Mouse (Mus musculus): ENCODE data around the gene Olfr543. TPM values are rescaled to one million over a fixed set of nuclear protein-coding genes. Genes with fewer than 3 reads are reported as not detected.
"Not testable (repeated sequence)": the region's sequence is repeated elsewhere in the genome, so short reads cannot be mapped to it uniquely, and the experiment has no call there.

The Olfr543 gene
- polyA plus RNA-seq, 1 experiment from 2014 or later, result not detected

DNA sequence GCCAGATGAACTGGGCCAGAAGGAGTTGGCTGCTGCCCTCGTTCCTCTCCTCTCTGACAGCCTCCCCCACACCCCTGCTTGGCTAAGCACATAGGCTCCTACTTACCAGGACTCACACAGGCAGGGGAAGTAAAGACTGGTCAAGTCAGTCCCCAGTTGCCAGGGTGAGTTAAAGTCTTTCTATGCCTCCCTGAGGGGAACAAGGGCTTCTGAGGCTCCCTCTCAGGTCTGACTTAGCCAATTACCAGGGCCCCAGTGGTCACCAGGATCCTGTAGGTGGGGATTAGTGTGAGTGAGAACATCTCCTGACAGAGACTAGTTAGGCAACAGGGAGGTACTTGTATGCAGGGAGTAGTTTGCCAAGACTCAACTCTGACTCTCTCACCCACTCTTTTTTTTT, 6.7 kb upstream of the Olfr543 start, which contains the start of gene Olfr544:
Gene Olfr544, minus strand, starts transcription at position 153 of the 400 bp plus-strand sequence.
- Histone ChIP-seq H3K9me3 (ENCODE audit: low read length) (no peaks in the 10 kb centered on the region), H3K27ac (ENCODE audit: low read length) (no peak within 1 kb of the TSS), H3K4me3 (ENCODE audit: low read depth, low read length) (no peak within 1 kb of the TSS), H3K9ac (replicated peaks; ENCODE audit: low read depth) (no peak within 1 kb of the TSS), H3K36me3 (ENCODE audit: insufficient read depth, low read length) (no peaks in the 10 kb centered on the region), H3K4me1 (ENCODE audit: insufficient read depth, low read depth, low read length) (no peaks in the 10 kb centered on the region), H3K4me2 (replicated peaks; ENCODE audit: low read depth, low read length) (no peak within 1 kb of the TSS), H3K27me3 (replicated peaks; ENCODE audit: insufficient read depth, low read length) (no peaks in the 10 kb centered on the region)
- TF ChIP-seq CTCF (IDR thresholded peaks at IDR 0.05) (no peak), EP300 (IDR thresholded peaks at IDR 0.05) (no peak)
- no peak for DNase-seq (ENCODE audit: low spot score)
- WGBS, result 67% methylated on average over 1 of the region's 1 CpGs
- no peak for ATAC-seq

DNA sequence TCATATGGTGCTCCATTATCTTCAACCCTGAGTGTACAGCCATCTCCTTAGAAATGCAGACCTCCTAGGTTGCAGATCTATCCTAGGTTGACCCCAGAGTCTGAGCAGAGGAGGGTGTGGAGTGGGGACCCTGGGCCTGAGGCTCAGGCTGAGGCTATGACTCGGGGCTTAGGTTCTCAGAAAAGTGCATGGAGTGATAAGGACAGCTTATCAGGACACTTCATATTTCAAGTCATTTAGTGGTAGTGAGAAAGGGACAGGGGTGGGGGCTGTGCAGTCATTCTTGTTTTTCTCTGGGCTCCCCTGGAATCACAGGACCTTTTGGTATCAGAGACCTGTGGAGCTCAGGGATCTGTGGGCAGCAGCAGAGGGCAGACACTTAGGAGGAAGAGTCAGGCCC, 4.6 kb upstream of the Olfr543 start:
- Histone ChIP-seq H3K4me1 (ENCODE audit: insufficient read depth, low read depth, low read length) (peaks cover 3% of the 10 kb centered on the region; the same call in 1 of the 2 replicates), H3K9ac (replicated peaks; ENCODE audit: low read depth) (no peak overlapping the region), H3K9me3 (ENCODE audit: low read length) (no peaks in the 10 kb centered on the region), H3K4me3 (ENCODE audit: low read depth, low read length) (no peak overlapping the region), H3K27ac (ENCODE audit: low read length) (no peak overlapping the region), H3K4me2 (replicated peaks; ENCODE audit: low read depth, low read length) (no peak overlapping the region), H3K27me3 (replicated peaks; ENCODE audit: insufficient read depth, low read length) (no peaks in the 10 kb centered on the region), H3K36me3 (ENCODE audit: insufficient read depth, low read length) (no peaks in the 10 kb centered on the region)
- no peak for TF ChIP-seq CTCF (IDR thresholded peaks at IDR 0.05)
- TF ChIP-seq EP300 (IDR thresholded peaks at IDR 0.05), result no peak
- no peak for DNase-seq (ENCODE audit: low spot score)
- WGBS, result 29% methylated on average over 1 of the region's 1 CpGs
- no peak for ATAC-seq

DNA sequence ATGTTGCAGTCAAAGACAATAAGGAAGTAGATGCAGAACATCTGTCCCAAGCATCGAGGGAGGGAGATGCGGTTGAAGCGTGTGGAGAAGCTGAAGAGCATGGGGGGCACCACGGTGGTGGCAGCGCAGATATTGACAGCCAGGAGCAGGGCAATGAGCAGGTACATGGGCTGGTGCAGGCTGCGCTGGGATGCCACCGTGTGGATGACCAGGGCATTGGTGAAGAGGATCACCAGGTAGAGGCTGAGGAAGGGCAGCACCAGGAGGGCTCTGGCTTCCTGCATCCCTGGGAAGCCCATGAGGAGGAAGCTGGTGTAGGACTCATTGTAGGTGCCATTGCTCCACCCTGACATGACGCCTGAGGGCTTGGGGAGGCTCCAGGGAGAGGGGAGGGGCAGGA, 3.3 kb upstream of the Olfr543 start:
- not testable (repeated sequence) for H3K27ac ChIP-seq (ENCODE audit: low read length); H3K9me3 ChIP-seq (ENCODE audit: low read length); H3K27me3 ChIP-seq (replicated peaks; ENCODE audit: insufficient read depth, low read length); H3K4me2 ChIP-seq (replicated peaks; ENCODE audit: low read depth, low read length); ATAC-seq; H3K36me3 ChIP-seq (ENCODE audit: insufficient read depth, low read length); H3K4me1 ChIP-seq (ENCODE audit: insufficient read depth, low read depth, low read length); H3K4me3 ChIP-seq (ENCODE audit: low read depth, low read length); H3K9ac ChIP-seq (replicated peaks; ENCODE audit: low read depth); DNase-seq (ENCODE audit: low spot score)
- WGBS, result 71% methylated on average over 6 of the region's 8 CpGs

DNA sequence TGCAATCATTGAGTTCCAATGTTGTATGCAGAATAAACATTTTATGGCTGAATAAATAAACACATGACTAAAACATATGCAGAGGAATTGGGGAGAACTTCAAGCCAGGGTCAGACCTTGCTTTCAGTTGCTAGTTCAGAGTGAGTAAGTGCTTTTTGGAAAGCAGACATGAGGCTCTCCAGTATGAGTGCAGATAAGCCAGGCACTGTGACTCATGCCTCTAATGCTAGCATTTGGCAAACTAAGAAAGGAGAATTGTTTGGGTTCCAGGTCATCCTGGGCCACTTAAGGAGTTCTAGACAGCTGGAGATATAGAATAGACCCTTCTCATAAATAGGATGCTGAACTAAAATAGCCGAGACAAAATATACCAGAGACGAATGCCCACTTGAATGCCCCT, 2.2 kb upstream of the Olfr543 start:
- no peaks in the 10 kb centered on the region for H3K9me3 ChIP-seq (ENCODE audit: low read length)
- 43% methylated on average over 2 of the region's 2 CpGs for WGBS
- no peak overlapping the region for H3K9ac ChIP-seq (replicated peaks; ENCODE audit: low read depth)
- H3K36me3 ChIP-seq (ENCODE audit: insufficient read depth, low read length), result no peaks in the 10 kb centered on the region
- DNase-seq (ENCODE audit: low spot score), result peak; percentile 43
- peaks cover 11% of the 10 kb centered on the region for H3K4me1 ChIP-seq (ENCODE audit: insufficient read depth, low read depth, low read length)
- H3K27me3 ChIP-seq (replicated peaks; ENCODE audit: insufficient read depth, low read length), result no peaks in the 10 kb centered on the region
- no peak overlapping the region for H3K27ac ChIP-seq (ENCODE audit: low read length)
- ATAC-seq, result peak; percentile 70
- TF ChIP-seq CTCF (IDR thresholded peaks at IDR 0.05), result no peak
- TF ChIP-seq EP300 (IDR thresholded peaks at IDR 0.05), result peak; percentile 65; the same call in 1 of the 2 replicates
- H3K4me2 ChIP-seq (replicated peaks; ENCODE audit: low read depth, low read length), result no peak overlapping the region
- H3K4me3 ChIP-seq (ENCODE audit: low read depth, low read length), result no peak overlapping the region

DNA sequence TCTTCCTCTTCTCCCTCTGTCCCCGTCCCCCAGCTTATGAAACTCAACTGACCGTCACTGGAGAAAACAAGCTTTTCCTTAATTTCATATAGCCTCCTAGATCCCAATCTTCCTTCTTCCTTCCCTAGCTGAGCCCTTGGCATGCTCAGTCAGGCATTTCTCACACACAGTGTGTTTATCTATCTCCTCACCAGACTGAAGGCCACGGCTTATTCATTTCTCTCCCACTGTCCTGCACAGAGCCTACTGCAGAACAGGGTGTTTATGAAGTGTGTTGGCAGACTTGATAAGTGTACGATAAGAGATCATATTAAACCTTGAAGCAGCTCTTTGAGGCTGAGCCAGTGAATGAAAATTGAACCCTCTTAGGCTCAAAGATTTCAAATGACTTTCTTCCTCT, 658 bp downstream of the Olfr543 start:
- H3K4me2 ChIP-seq (replicated peaks; ENCODE audit: low read depth, low read length), result no peak overlapping the region
- H3K27ac ChIP-seq (ENCODE audit: low read length), result no peak overlapping the region
- H3K4me3 ChIP-seq (ENCODE audit: low read depth, low read length), result no peak overlapping the region
- peaks cover 11% of the 10 kb centered on the region for H3K4me1 ChIP-seq (ENCODE audit: insufficient read depth, low read depth, low read length)
- 22% methylated on average over 4 of the region's 4 CpGs for WGBS
- no peak overlapping the region for H3K9ac ChIP-seq (replicated peaks; ENCODE audit: low read depth)
- H3K9me3 ChIP-seq (ENCODE audit: low read length), result no peaks in the 10 kb centered on the region
- no peaks in the 10 kb centered on the region for H3K27me3 ChIP-seq (replicated peaks; ENCODE audit: insufficient read depth, low read length)
- DNase-seq (ENCODE audit: low spot score) (peak; percentile 15), ATAC-seq (peak; percentile 20; the same call in 1 of the 2 replicates)
- TF ChIP-seq EP300 (IDR thresholded peaks at IDR 0.05) (no peak), CTCF (IDR thresholded peaks at IDR 0.05) (no peak)
- H3K36me3 ChIP-seq (ENCODE audit: insufficient read depth, low read length), result no peaks in the 10 kb centered on the region

DNA sequence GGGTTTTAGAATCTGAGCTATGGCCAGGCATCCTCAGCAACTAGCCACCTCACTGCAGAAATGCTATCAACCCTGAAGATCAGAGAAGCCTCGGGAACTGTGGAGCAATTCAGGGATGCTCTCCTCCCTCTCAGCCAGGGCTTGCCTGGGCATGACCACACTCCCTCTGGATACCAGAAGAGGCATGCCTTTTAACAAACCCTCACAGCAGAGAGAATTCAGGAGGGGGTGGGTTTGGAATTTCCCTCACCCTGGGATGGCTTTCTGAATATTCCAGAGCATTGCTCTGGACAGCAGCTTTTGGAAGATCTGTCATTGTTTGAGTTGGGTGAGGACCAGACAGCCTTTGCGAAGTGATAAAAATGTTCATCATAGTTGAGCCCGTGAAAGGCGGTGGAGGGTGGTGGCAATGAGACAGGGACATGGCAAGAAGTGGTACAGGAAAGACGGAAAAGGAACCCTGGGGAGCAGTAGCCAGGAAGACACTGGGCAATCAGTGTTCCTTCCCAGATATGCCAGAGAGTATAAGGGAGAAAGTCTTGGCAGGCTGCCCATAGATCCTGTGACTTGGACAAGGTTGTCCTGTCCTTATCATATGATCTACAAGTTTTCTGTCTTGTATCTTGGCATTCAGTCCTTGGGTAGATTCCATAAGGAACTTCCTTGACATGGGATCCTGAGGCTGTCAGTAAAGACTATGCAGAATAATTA, 2.0 kb downstream of the Olfr543 start:
- no peak overlapping the region for H3K9ac ChIP-seq (replicated peaks; ENCODE audit: low read depth)
- WGBS, result 33% methylated on average over 5 of the region's 5 CpGs
- H3K4me1 ChIP-seq (ENCODE audit: insufficient read depth, low read depth, low read length), result peaks cover 11% of the 10 kb centered on the region
- ATAC-seq (peak; percentile 16; the same call in 1 of the 2 replicates), DNase-seq (ENCODE audit: low spot score) (peak; percentile 23)
- H3K36me3 ChIP-seq (ENCODE audit: insufficient read depth, low read length), result no peaks in the 10 kb centered on the region
- H3K4me2 ChIP-seq (replicated peaks; ENCODE audit: low read depth, low read length), result no peak overlapping the region
- no peak overlapping the region for H3K27ac ChIP-seq (ENCODE audit: low read length)
- no peak overlapping the region for H3K4me3 ChIP-seq (ENCODE audit: low read depth, low read length)
- no peaks in the 10 kb centered on the region for H3K9me3 ChIP-seq (ENCODE audit: low read length)
- TF ChIP-seq CTCF (IDR thresholded peaks at IDR 0.05), result no peak
- TF ChIP-seq EP300 (IDR thresholded peaks at IDR 0.05), result no peak
- H3K27me3 ChIP-seq (replicated peaks; ENCODE audit: insufficient read depth, low read length), result no peaks in the 10 kb centered on the region
